Mouse (Mus musculus): ENCODE results near the gene Sap18.

DNA sequence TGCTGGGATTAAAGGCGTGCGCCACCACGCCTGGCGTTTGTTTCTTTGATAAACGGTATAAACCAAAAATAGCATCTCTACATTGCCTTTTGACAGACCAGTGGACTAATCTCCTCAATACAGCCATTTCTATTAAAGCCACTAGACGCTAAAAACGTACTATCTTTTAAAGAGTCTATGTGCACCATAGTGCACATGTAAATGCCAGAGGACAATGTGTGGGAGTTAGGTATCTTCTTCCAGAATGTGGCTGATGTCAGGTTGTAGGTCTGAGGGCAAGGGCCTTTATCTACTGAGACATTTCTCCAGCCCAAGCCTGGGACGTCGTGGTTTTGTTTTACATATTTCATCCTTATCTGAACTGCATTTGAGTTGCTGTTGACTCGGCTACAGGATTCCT lies 37.2 kb downstream of the Sap18 start:
- TF ChIP-seq CTCF (IDR thresholded peaks at IDR 0.05; ENCODE audit: low read depth, low read length): no peak
- no peak for TF ChIP-seq GATA1 (IDR thresholded peaks at IDR 0.05; ENCODE audit: borderline replicate concordance, low read length)
- TF ChIP-seq GATA2 (IDR thresholded peaks at IDR 0.05; ENCODE audit: borderline replicate concordance, low read depth, low read length): no peak
- TF ChIP-seq POLR2AphosphoS5 (IDR thresholded peaks at IDR 0.05; ENCODE audit: insufficient replicate concordance, low read depth, low read length): no peak
- TF ChIP-seq TAL1 (conservative IDR thresholded peaks at IDR 0.05; ENCODE audit: low read depth, low read length): no peak
